Mouse (Mus musculus) hindbrain, embryonic 11.5 days (tissue): ENCODE results near the gene Idh2. TPM values are rescaled to one million over a fixed set of nuclear protein-coding genes. Genes with fewer than 3 reads are reported as not detected.
A peak's percentile ranks its signal among the peaks of the same experiment; 100 is the strongest.

Experiments
- ATAC-seq: fragments of 200-750 bp; cut with Nextera tagmentation; 2 replicates; pipeline ENCODE4 v1.8.0; 2017; ENCODE audit warnings: mild to moderate bottlenecking, moderate TSS enrichment, moderate library complexity; ENCODE audit not compliant: low FRiP score
- DNase-seq: peaks from one replicate; pipeline ENCODE4 v3.0.0-alpha.2; 2015; ENCODE audit warnings: low spot score
- H3K27ac ChIP-seq: fragments of 300-500 bp; sonication (generic); 2 replicates; pipeline ENCODE4 v1.5.1; 2014; ENCODE audit warnings: mild to moderate bottlenecking, low read depth, low read length
- H3K27me3 ChIP-seq: fragments of 300-500 bp; sonication (generic); 2 replicates; pipeline ENCODE4 v1.6.1; 2014; ENCODE audit warnings: mild to moderate bottlenecking, low read length, moderate library complexity, mixed read lengths; ENCODE audit not compliant: control insufficient read depth, insufficient read depth
- H3K36me3 ChIP-seq: fragments of 300-500 bp; sonication (generic); 2 replicates; pipeline ENCODE4 v1.6.1; 2014; ENCODE audit warnings: mild to moderate bottlenecking, low read length, moderate library complexity, mixed read lengths; ENCODE audit not compliant: control insufficient read depth, insufficient read depth
- H3K4me1 ChIP-seq: fragments of 300-500 bp; sonication (generic); replicated peaks from 2 replicates; pipeline ENCODE4 v1.6.1; 2014; ENCODE audit warnings: low read length, mixed read lengths; ENCODE audit not compliant: control insufficient read depth, insufficient read depth
- H3K4me2 ChIP-seq: fragments of 300-500 bp; sonication (generic); replicated peaks from 2 replicates; pipeline ENCODE4 v1.6.1; 2014; ENCODE audit warnings: mild to moderate bottlenecking, low read depth, low read length
- H3K4me3 ChIP-seq: fragments of 300-500 bp; sonication (generic); 2 replicates; pipeline ENCODE4 v1.5.1; 2014; ENCODE audit warnings: low read depth, low read length
- H3K9ac ChIP-seq: fragments of 300-500 bp; sonication (generic); 2 replicates; pipeline ENCODE4 v1.6.1; 2014; ENCODE audit warnings: low read depth, low read length
- H3K9me3 ChIP-seq: fragments of 300-500 bp; sonication (generic); 2 replicates; pipeline ENCODE4 v1.6.1; 2016; ENCODE audit warnings: low read length; ENCODE audit not compliant: control insufficient read depth
- WGBS: fragments of 180-500 bp; shearing (Covaris S2); extraction: QIAGEN DNeasy Blood & Tissue Kit; methylation state at CpG from one replicate; pipeline ENCODE4 v1.1.7; 2014; 5-methylcytosine and 5-hydroxymethylcytosine counted together
- polyA plus RNA-seq: library from polyadenylated mRNA; unstranded; fragments of >200 nt; fragmentation: Nextera tagmentation; extraction: Ambion mirVana; gene quantifications from 2 replicates; pipeline ENCODE4 v1.2.1, GENCODE M21; 2014

Idh2 gene
- polyA plus RNA-seq, 1 experiment from 2014 or later, result 331 TPM

- H3K9ac ChIP-seq, result no peak overlapping the region
- WGBS, result 92% methylated on average over 9 of the region's 9 CpGs
- no peak overlapping the region for H3K27ac ChIP-seq
- H3K4me2 ChIP-seq, result no peak overlapping the region
- H3K27me3 ChIP-seq, result no peaks in the 10 kb centered on the region
- H3K36me3 ChIP-seq, result peaks cover 30% of the 10 kb centered on the region; the same call in 1 of the 2 replicates
- no peak overlapping the region for H3K4me3 ChIP-seq
- no peaks in the 10 kb centered on the region for H3K9me3 ChIP-seq
- no peak for ATAC-seq
- H3K4me1 ChIP-seq, result no peaks in the 10 kb centered on the region
- no peak for DNase-seq
Observed at GRCm38 (mm10) chr7:80092351-80093046, 22.7 kb downstream of the Idh2 start.

GRCm38 (mm10) chr7:80091866-80092210, 23.4 kb downstream of the Idh2 start:
- no peak for ATAC-seq
- no peak overlapping the region for H3K4me2 ChIP-seq
- WGBS, result 72% methylated on average over 4 of the region's 4 CpGs
- H3K4me3 ChIP-seq, result no peak overlapping the region
- no peaks in the 10 kb centered on the region for H3K27me3 ChIP-seq
- H3K4me1 ChIP-seq, result no peaks in the 10 kb centered on the region
- H3K36me3 ChIP-seq, result peaks cover 30% of the 10 kb centered on the region; the same call in 1 of the 2 replicates
- no peaks in the 10 kb centered on the region for H3K9me3 ChIP-seq
- H3K9ac ChIP-seq, result no peak overlapping the region
- H3K27ac ChIP-seq, result peak overlapping the region; percentile 10; the same call in 1 of the 2 replicates
- DNase-seq, result no peak

- WGBS, result 61% methylated on average over 13 of the region's 13 CpGs
- peak overlapping the region; percentile 10; the same call in 1 of the 2 replicates for H3K27ac ChIP-seq
- H3K36me3 ChIP-seq, result peaks cover 30% of the 10 kb centered on the region; the same call in 1 of the 2 replicates
- no peaks in the 10 kb centered on the region for H3K9me3 ChIP-seq
- DNase-seq, result no peak
- H3K4me2 ChIP-seq, result no peak overlapping the region
- H3K27me3 ChIP-seq, result no peaks in the 10 kb centered on the region
- H3K4me3 ChIP-seq, result no peak overlapping the region
- H3K4me1 ChIP-seq, result no peaks in the 10 kb centered on the region
- no peak overlapping the region for H3K9ac ChIP-seq
- ATAC-seq, result no peak
Observed at GRCm38 (mm10) chr7:80091004-80091865, 24.0 kb downstream of the Idh2 start.

GRCm38 (mm10) chr7:80090191-80091003, 24.8 kb downstream of the Idh2 start:
- Histone ChIP-seq H3K9ac (no peak overlapping the region), H3K4me1 (no peaks in the 10 kb centered on the region), H3K4me2 (no peak overlapping the region), H3K9me3 (no peaks in the 10 kb centered on the region), H3K36me3 (peaks cover 30% of the 10 kb centered on the region), H3K4me3 (no peak overlapping the region), H3K27ac (no peak overlapping the region), H3K27me3 (no peaks in the 10 kb centered on the region)
- ATAC-seq (peak; percentile 28; the same call in 1 of the 2 replicates), DNase-seq (no peak)
- WGBS, result 85% methylated on average over 18 of the region's 18 CpGs

- no peak for DNase-seq
- Histone ChIP-seq H3K4me2 (no peak overlapping the region), H3K9me3 (no peaks in the 10 kb centered on the region), H3K36me3 (peaks cover 27% of the 10 kb centered on the region), H3K4me1 (no peaks in the 10 kb centered on the region), H3K27me3 (no peaks in the 10 kb centered on the region), H3K9ac (no peak overlapping the region), H3K4me3 (no peak overlapping the region), H3K27ac (no peak overlapping the region)
- ATAC-seq, result no peak
- 89% methylated on average over 9 of the region's 9 CpGs for WGBS
Observed at GRCm38 (mm10) chr7:80088191-80088590, 27.0 kb downstream of the Idh2 start.

GRCm38 (mm10) chr7:80085970-80086715, 29.0 kb downstream of the Idh2 start:
- no peak for DNase-seq
- no peaks in the 10 kb centered on the region for H3K4me1 ChIP-seq

GRCm38 (mm10) chr7:80084484-80084931, 30.7 kb downstream of the Idh2 start:
- Histone ChIP-seq H3K4me3 (no peak overlapping the region), H3K4me1 (no peaks in the 10 kb centered on the region), H3K4me2 (no peak overlapping the region), H3K27ac (no peak overlapping the region), H3K9ac (no peak overlapping the region), H3K9me3 (no peaks in the 10 kb centered on the region), H3K36me3 (peaks cover 20% of the 10 kb centered on the region), H3K27me3 (no peaks in the 10 kb centered on the region)
- DNase-seq (peak; percentile 86), ATAC-seq (peak; percentile 38; the same call in 1 of the 2 replicates)
- WGBS, result 55% methylated on average over 7 of the region's 7 CpGs

More at GRCm38 (mm10) chr7:80085970-80086715, 29.0 kb downstream of the Idh2 start:
- no peak overlapping the region for H3K27ac ChIP-seq
- no peaks in the 10 kb centered on the region for H3K27me3 ChIP-seq
- peaks cover 28% of the 10 kb centered on the region for H3K36me3 ChIP-seq
- no peak overlapping the region for H3K4me3 ChIP-seq
- WGBS, result 83% methylated on average over 33 of the region's 33 CpGs
- H3K9ac ChIP-seq, result no peak overlapping the region
- no peak overlapping the region for H3K4me2 ChIP-seq
- ATAC-seq, result peak; percentile 31; the same call in 1 of the 2 replicates
- no peaks in the 10 kb centered on the region for H3K9me3 ChIP-seq
